Mouse (Mus musculus): ENCODE measurements around the gene Ltb4r2. TPM values are rescaled to one million over a fixed set of nuclear protein-coding genes. Genes with fewer than 3 reads are reported as not detected.
A peak's percentile ranks its signal among the peaks of the same experiment; 100 is the strongest.

Ltb4r2 gene
- total RNA-seq, 2 experiments from 2014 or later = 0.39 to 0.62 TPM

- 0 out of 2 replicates have a peak, but pooled peaks have one; percentile 29 for ATAC-seq (replicated peaks; ENCODE audit: poor library complexity)
Observed at GRCm38 (mm10) chr14:55735758-55736157, 25.5 kb upstream of the Ltb4r2 start.

GRCm38 (mm10) chr14:55737086-55737687 is 24.0 kb upstream of the Ltb4r2 start:
- ATAC-seq (replicated peaks; ENCODE audit: poor library complexity) = peak; percentile 42; the same call in 1 of the 2 replicates

- peak; percentile 84 for ATAC-seq (replicated peaks; ENCODE audit: poor library complexity)
Observed at GRCm38 (mm10) chr14:55743711-55744110, 17.5 kb upstream of the Ltb4r2 start.

GRCm38 (mm10) chr14:55745180-55745860 is 15.9 kb upstream of the Ltb4r2 start, which contains the start of the genes Dhrs1 and Nop9:
Gene Dhrs1, minus strand, starts transcription at chr14:55745690.
Gene Nop9, plus strand, starts transcription at chr14:55745693.
- ATAC-seq (replicated peaks; ENCODE audit: poor library complexity) = peak; percentile 87

- ATAC-seq (replicated peaks; ENCODE audit: poor library complexity) = no peak
Observed at GRCm38 (mm10) chr14:55745861-55746237, 15.4 kb upstream of the Ltb4r2 start.

- ATAC-seq (replicated peaks; ENCODE audit: poor library complexity) = no peak
Observed at GRCm38 (mm10) chr14:55747051-55747847, 14.0 kb upstream of the Ltb4r2 start.

GRCm38 (mm10) chr14:55757566-55757965 is 3.7 kb upstream of the Ltb4r2 start:
- ATAC-seq (replicated peaks; ENCODE audit: poor library complexity) = no peak

- ATAC-seq (replicated peaks; ENCODE audit: poor library complexity) = peak; percentile 49
Observed at GRCm38 (mm10) chr14:55758363-55758784, 2.9 kb upstream of the Ltb4r2 start, which contains the start of gene Cideb. Gene Cideb, minus strand, starts transcription at chr14:55758458.

GRCm38 (mm10) chr14:55760156-55760555 is 1.1 kb upstream of the Ltb4r2 start:
- 0 out of 2 replicates have a peak, but pooled peaks have one; percentile 15 for ATAC-seq (replicated peaks; ENCODE audit: poor library complexity)

- ATAC-seq (replicated peaks; ENCODE audit: poor library complexity) = peak; percentile 18; the same call in 1 of the 2 replicates
Observed at GRCm38 (mm10) chr14:55762001-55762821, 983 bp downstream of the Ltb4r2 start.

- ATAC-seq (replicated peaks; ENCODE audit: poor library complexity) = no peak
Observed at GRCm38 (mm10) chr14:55763166-55763565, 1.9 kb downstream of the Ltb4r2 start.

GRCm38 (mm10) chr14:55765696-55766095 is 4.5 kb downstream of the Ltb4r2 start, which contains the start of gene Ltb4r1:
Gene Ltb4r1, plus strand, starts transcription at chr14:55765962.
- peak; percentile 45 for ATAC-seq (replicated peaks; ENCODE audit: poor library complexity)

- peak; percentile 29 for ATAC-seq (replicated peaks; ENCODE audit: poor library complexity)
Observed at GRCm38 (mm10) chr14:55767519-55768414, 6.5 kb downstream of the Ltb4r2 start.

GRCm38 (mm10) chr14:55768555-55768954 is 7.3 kb downstream of the Ltb4r2 start:
- no peak for ATAC-seq (replicated peaks; ENCODE audit: poor library complexity)

- peak; percentile 11; the same call in 1 of the 2 replicates for ATAC-seq (replicated peaks; ENCODE audit: poor library complexity)
Observed at GRCm38 (mm10) chr14:55769087-55769703, 8.0 kb downstream of the Ltb4r2 start.

- no peak for ATAC-seq (replicated peaks; ENCODE audit: poor library complexity)
Observed at GRCm38 (mm10) chr14:55776711-55777110, 15.5 kb downstream of the Ltb4r2 start.

- ATAC-seq (replicated peaks; ENCODE audit: poor library complexity) = no peak
Observed at GRCm38 (mm10) chr14:55777176-55777575, 15.9 kb downstream of the Ltb4r2 start.

GRCm38 (mm10) chr14:55777806-55778205 is 16.6 kb downstream of the Ltb4r2 start:
- ATAC-seq (replicated peaks; ENCODE audit: poor library complexity) = no peak

GRCm38 (mm10) chr14:55778686-55779085 is 17.5 kb downstream of the Ltb4r2 start:
- ATAC-seq (replicated peaks; ENCODE audit: poor library complexity) = no peak

Data from megakaryocyte progenitor cell, adult 5-6 weeks (primary cell).